Mouse (Mus musculus): ENCODE measurements around the gene Olfr1290. TPM values are rescaled to one million over a fixed set of nuclear protein-coding genes. Genes with fewer than 3 reads are reported as not detected.

Gene Olfr1290
- polyA plus RNA-seq (2016; fragmentation: Nextera tagmentation; extraction: Ambion mirVana) = not detected in 2 replicates

DNA sequence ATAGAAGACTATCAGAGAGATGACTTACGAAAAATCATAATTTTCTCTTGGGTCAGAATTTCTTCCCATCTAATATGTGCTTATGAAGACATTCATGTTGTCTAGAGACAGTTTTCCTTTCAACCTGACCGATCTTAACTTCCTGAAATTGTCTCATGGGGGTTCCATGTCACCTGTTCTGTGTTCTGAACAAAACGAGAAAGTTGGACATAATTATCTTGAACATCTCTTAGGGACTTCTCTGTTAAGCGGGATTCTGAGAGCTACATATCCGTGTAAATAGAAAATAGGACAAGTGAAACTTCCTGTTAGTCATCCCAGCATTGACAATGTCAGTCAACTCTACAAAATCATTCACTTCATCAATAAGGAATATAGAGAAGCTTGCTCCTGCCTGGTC lies at the start of gene Olfr1290:
TSS of gene Olfr1290 (minus strand) at position 101 of the 400 bp plus-strand sequence.
- H3K4me1 ChIP-seq = no peaks in the 10 kb centered on the region
- 80% methylated on average over 5 of the region's 5 CpGs for WGBS
- H3K27ac ChIP-seq = no peak within 1 kb of the TSS
- H3K36me3 ChIP-seq = no peaks in the 10 kb centered on the region
- H3K9me3 ChIP-seq (replicated peaks) = no peaks in the 10 kb centered on the region
- no peak for DNase-seq (ENCODE audit: low spot score)
- H3K27me3 ChIP-seq (ENCODE audit: low read depth, poor library complexity, severe bottlenecking) = no peaks in the 10 kb centered on the region
- H3K4me3 ChIP-seq = no peak within 1 kb of the TSS

GRCm38 (mm10) chr2:111540191-111540590 lies 46.6 kb upstream of the Olfr1290 start, which contains the start of gene Olfr1294:
Gene Olfr1294, minus strand, starts transcription at chr2:111540291.
- no peaks in the 10 kb centered on the region for H3K27me3 ChIP-seq (ENCODE audit: low read depth, poor library complexity, severe bottlenecking)
- H3K4me3 ChIP-seq = no peak within 1 kb of the TSS
- DNase-seq (ENCODE audit: low spot score) = no peak
- no peaks in the 10 kb centered on the region for H3K9me3 ChIP-seq (replicated peaks)
- 81% methylated on average over 1 of the region's 1 CpGs for WGBS
- no peak within 1 kb of the TSS for H3K27ac ChIP-seq
- no peaks in the 10 kb centered on the region for H3K36me3 ChIP-seq
- H3K4me1 ChIP-seq = no peaks in the 10 kb centered on the region

- no peak within 1 kb of the TSS for H3K4me3 ChIP-seq
- WGBS = 90% methylated on average over 1 of the region's 1 CpGs
- H3K36me3 ChIP-seq = no peaks in the 10 kb centered on the region
- no peaks in the 10 kb centered on the region for H3K4me1 ChIP-seq
- no peaks in the 10 kb centered on the region for H3K27me3 ChIP-seq (ENCODE audit: low read depth, poor library complexity, severe bottlenecking)
- no peak for DNase-seq (ENCODE audit: low spot score)
- H3K27ac ChIP-seq = no peak within 1 kb of the TSS
- 0 out of 2 replicates have a peak, but pooled peaks cover 3% of the 10 kb centered on the region for H3K9me3 ChIP-seq (replicated peaks)
Measured at GRCm38 (mm10) chr2:111524903-111525302, 31.3 kb upstream of the Olfr1290 start, which contains the start of gene Olfr1293-ps. Gene Olfr1293-ps, plus strand, starts transcription at chr2:111525203.

DNA sequence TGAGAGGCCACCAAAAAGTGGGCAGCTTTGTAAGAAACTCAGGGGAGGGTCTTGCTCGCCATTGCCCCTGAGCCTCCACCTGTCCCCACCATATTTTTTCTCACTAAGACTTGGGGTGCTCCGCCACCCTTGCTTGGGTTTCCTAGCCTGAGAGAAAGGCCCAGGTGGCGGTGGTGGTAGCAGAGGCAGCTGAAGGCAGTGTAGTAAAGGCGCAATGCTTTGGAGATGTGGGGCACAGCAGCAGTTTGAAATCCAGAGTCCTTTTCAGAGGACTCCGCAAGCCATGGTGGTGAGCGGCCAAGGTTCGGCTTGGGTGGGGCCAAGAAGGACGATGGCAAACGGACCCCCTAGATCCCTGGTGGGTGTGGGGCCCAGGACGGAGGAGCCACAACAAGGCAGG lies 23.8 kb upstream of the Olfr1290 start:
- DNase-seq (ENCODE audit: low spot score) = no peak
- H3K9me3 ChIP-seq (replicated peaks) = 0 out of 2 replicates have a peak, but pooled peaks cover 3% of the 10 kb centered on the region
- no peaks in the 10 kb centered on the region for H3K36me3 ChIP-seq
- H3K4me1 ChIP-seq = no peaks in the 10 kb centered on the region
- H3K27me3 ChIP-seq (ENCODE audit: low read depth, poor library complexity, severe bottlenecking) = no peaks in the 10 kb centered on the region
- 91% methylated on average over 10 of the region's 10 CpGs for WGBS
- no peak overlapping the region for H3K4me3 ChIP-seq
- H3K27ac ChIP-seq = no peak overlapping the region

GRCm38 (mm10) chr2:111496880-111497279 lies 3.3 kb upstream of the Olfr1290 start, which contains the start of gene Olfr1291-ps1:
Gene Olfr1291-ps1, plus strand, starts transcription at chr2:111497180.
- H3K27ac ChIP-seq = no peak within 1 kb of the TSS
- no peaks in the 10 kb centered on the region for H3K4me1 ChIP-seq
- H3K4me3 ChIP-seq = no peak within 1 kb of the TSS

GRCm38 (mm10) chr2:111480519-111480918 lies 13.1 kb downstream of the Olfr1290 start, which contains the start of gene Olfr1289:
Gene Olfr1289, plus strand, starts transcription at chr2:111480819.
- Histone ChIP-seq H3K4me3 (no peak within 1 kb of the TSS), H3K27me3 (ENCODE audit: low read depth, poor library complexity, severe bottlenecking) (no peaks in the 10 kb centered on the region), H3K9me3 (replicated peaks) (no peaks in the 10 kb centered on the region), H3K36me3 (no peaks in the 10 kb centered on the region), H3K4me1 (no peaks in the 10 kb centered on the region), H3K27ac (no peak within 1 kb of the TSS)
- no peak for DNase-seq (ENCODE audit: low spot score)
- WGBS = 84% methylated on average over 1 of the region's 1 CpGs

More at GRCm38 (mm10) chr2:111496880-111497279, 3.3 kb upstream of the Olfr1290 start, which contains the start of gene Olfr1291-ps1:
- DNase-seq (ENCODE audit: low spot score) = no peak
- no peaks in the 10 kb centered on the region for H3K36me3 ChIP-seq
- WGBS = 95% methylated on average over 3 of the region's 3 CpGs
- no peaks in the 10 kb centered on the region for H3K9me3 ChIP-seq (replicated peaks)
- no peaks in the 10 kb centered on the region for H3K27me3 ChIP-seq (ENCODE audit: low read depth, poor library complexity, severe bottlenecking)

DNA sequence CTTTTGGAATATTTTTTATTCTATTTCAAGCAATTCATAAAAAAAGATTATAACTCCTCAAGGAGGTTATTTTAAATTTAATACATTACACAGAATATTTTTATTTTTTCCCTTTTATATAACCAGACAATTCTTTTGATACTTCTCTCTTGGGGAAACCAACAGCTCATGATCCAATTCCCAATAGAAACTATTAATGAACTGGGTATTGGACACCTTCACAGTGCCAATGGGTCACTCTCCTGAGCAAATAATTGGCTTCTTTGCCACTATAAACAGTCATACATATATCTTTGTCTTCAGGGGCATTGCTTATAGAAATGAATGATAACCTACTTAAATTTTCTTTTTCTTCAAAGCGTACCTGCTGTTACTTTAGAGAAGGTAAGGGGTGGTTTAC lies 19.8 kb downstream of the Olfr1290 start, which contains the start of gene Olfr1288:
TSS of gene Olfr1288 (plus strand) at position 301 of the 400 bp plus-strand sequence.
- H3K4me3 ChIP-seq = no peak within 1 kb of the TSS
- H3K27me3 ChIP-seq (ENCODE audit: low read depth, poor library complexity, severe bottlenecking) = no peaks in the 10 kb centered on the region
- no peak within 1 kb of the TSS for H3K27ac ChIP-seq
- H3K36me3 ChIP-seq = no peaks in the 10 kb centered on the region
- no peaks in the 10 kb centered on the region for H3K4me1 ChIP-seq
- 89% methylated on average over 1 of the region's 1 CpGs for WGBS
- no peaks in the 10 kb centered on the region for H3K9me3 ChIP-seq (replicated peaks)
- no peak for DNase-seq (ENCODE audit: low spot score)

DNA sequence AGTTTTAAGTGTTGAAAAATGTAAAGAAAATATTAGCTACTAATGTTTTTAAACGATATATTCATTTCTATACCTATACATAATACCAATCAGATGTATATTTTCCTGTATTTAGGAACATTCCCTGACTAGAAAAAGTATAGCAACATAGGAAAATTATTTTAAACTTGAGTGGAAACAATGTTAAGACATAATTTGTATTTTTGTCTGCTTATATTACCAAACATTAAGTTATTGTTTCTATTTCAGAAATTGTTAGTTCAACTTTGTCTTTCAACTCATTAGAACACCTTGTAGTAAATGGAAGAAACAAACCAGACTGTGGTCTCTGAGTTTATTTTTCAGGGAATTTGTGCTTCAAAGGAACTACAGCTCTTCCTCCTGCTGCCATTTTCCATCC lies 44.8 kb downstream of the Olfr1290 start, which contains the start of gene Olfr1287:
TSS of gene Olfr1287 (plus strand) at position 301 of the 400 bp plus-strand sequence.
- no peaks in the 10 kb centered on the region for H3K9me3 ChIP-seq (replicated peaks)
- WGBS = 78% methylated on average over 1 of the region's 1 CpGs
- no peaks in the 10 kb centered on the region for H3K4me1 ChIP-seq
- H3K36me3 ChIP-seq = no peaks in the 10 kb centered on the region
- no peak within 1 kb of the TSS for H3K27ac ChIP-seq
- no peak within 1 kb of the TSS for H3K4me3 ChIP-seq
- DNase-seq (ENCODE audit: low spot score) = no peak
- no peaks in the 10 kb centered on the region for H3K27me3 ChIP-seq (ENCODE audit: low read depth, poor library complexity, severe bottlenecking)

Other genes starting within 250 kb of the Olfr1290 start
- not detected in 2 replicates for gene Olfr1276, start 239.3 kb downstream of the Olfr1290 start, polyA plus RNA-seq (2016; fragmentation: Nextera tagmentation; extraction: Ambion mirVana)
- gene Olfr1277, start 219.7 kb downstream of the Olfr1290 start, polyA plus RNA-seq (2016; fragmentation: Nextera tagmentation; extraction: Ambion mirVana) = not detected in 2 replicates
- not detected in 2 replicates for gene Olfr1278, start 203.7 kb downstream of the Olfr1290 start, polyA plus RNA-seq (2016; fragmentation: Nextera tagmentation; extraction: Ambion mirVana)
- not detected in 2 replicates for gene Olfr1279, start 193.2 kb downstream of the Olfr1290 start, polyA plus RNA-seq (2016; fragmentation: Nextera tagmentation; extraction: Ambion mirVana)
- not detected in 2 replicates for gene Olfr1280, start 179.8 kb downstream of the Olfr1290 start, polyA plus RNA-seq (2016; fragmentation: Nextera tagmentation; extraction: Ambion mirVana)
- not detected in 2 replicates for gene Olfr1281, start 167.3 kb downstream of the Olfr1290 start, polyA plus RNA-seq (2016; fragmentation: Nextera tagmentation; extraction: Ambion mirVana)
- gene Olfr1282, start 157.8 kb downstream of the Olfr1290 start, polyA plus RNA-seq (2016; fragmentation: Nextera tagmentation; extraction: Ambion mirVana) = not detected in 2 replicates
- not detected in 2 replicates for gene Olfr1283, start 127.0 kb downstream of the Olfr1290 start, polyA plus RNA-seq (2016; fragmentation: Nextera tagmentation; extraction: Ambion mirVana)
- not detected in 2 replicates for gene Olfr1284, start 118.3 kb downstream of the Olfr1290 start, polyA plus RNA-seq (2016; fragmentation: Nextera tagmentation; extraction: Ambion mirVana)
- gene Olfr1286, start 70.7 kb downstream of the Olfr1290 start, polyA plus RNA-seq (2016; fragmentation: Nextera tagmentation; extraction: Ambion mirVana) = not detected in 2 replicates
- not detected in 2 replicates for gene Olfr1287, start 44.7 kb downstream of the Olfr1290 start, polyA plus RNA-seq (2016; fragmentation: Nextera tagmentation; extraction: Ambion mirVana)
- gene Olfr1288, start 19.7 kb downstream of the Olfr1290 start, polyA plus RNA-seq (2016; fragmentation: Nextera tagmentation; extraction: Ambion mirVana) = not detected in 2 replicates
- not detected in 2 replicates for gene Olfr1289, start 13.0 kb downstream of the Olfr1290 start, polyA plus RNA-seq (2016; fragmentation: Nextera tagmentation; extraction: Ambion mirVana)
- not detected in 2 replicates for gene Olfr1291-ps1, start 3.4 kb upstream of the Olfr1290 start, polyA plus RNA-seq (2016; fragmentation: Nextera tagmentation; extraction: Ambion mirVana)
- gene Olfr1293-ps, start 31.4 kb upstream of the Olfr1290 start, polyA plus RNA-seq (2016; fragmentation: Nextera tagmentation; extraction: Ambion mirVana) = not detected in 2 replicates
- not detected in 2 replicates for gene Olfr1294, start 46.5 kb upstream of the Olfr1290 start, polyA plus RNA-seq (2016; fragmentation: Nextera tagmentation; extraction: Ambion mirVana)
- not detected in 2 replicates for gene Olfr1295, start 75.9 kb upstream of the Olfr1290 start, polyA plus RNA-seq (2016; fragmentation: Nextera tagmentation; extraction: Ambion mirVana)
- not detected in 2 replicates for gene Olfr1297, start 132.7 kb upstream of the Olfr1290 start, polyA plus RNA-seq (2016; fragmentation: Nextera tagmentation; extraction: Ambion mirVana)
- not detected in 2 replicates for gene Olfr1298, start 155.4 kb upstream of the Olfr1290 start, polyA plus RNA-seq (2016; fragmentation: Nextera tagmentation; extraction: Ambion mirVana)
- gene Olfr1299, start 167.6 kb upstream of the Olfr1290 start, polyA plus RNA-seq (2016; fragmentation: Nextera tagmentation; extraction: Ambion mirVana) = not detected in 2 replicates

Measured in limb, embryonic 10.5 days (tissue).